Mouse (Mus musculus) limb, embryonic 13.5 days (tissue): Measurements from ENCODE around the gene Cmtm1. TPM values are rescaled to one million over a fixed set of nuclear protein-coding genes. Genes with fewer than 3 reads are reported as not detected.
"Not testable (repeated sequence)": the region's sequence is repeated elsewhere in the genome, so short reads cannot be mapped to it uniquely, and the experiment has no call there.

Experiments used
- ATAC-seq: fragments of 200-750 bp; cut with Nextera tagmentation; 2 replicates; pipeline ENCODE4 v1.8.0; 2017; ENCODE audit warnings: low read depth, moderate number of reproducible peaks, moderate TSS enrichment; ENCODE audit not compliant: low FRiP score
- H3K27ac ChIP-seq: fragments of 300-500 bp; sonication (generic); 2 replicates; pipeline ENCODE4 v1.5.1; 2015; ENCODE audit warnings: inconsistent platforms, mild to moderate bottlenecking, moderate library complexity
- H3K27me3 ChIP-seq: fragments of 300-500 bp; sonication (generic); 2 replicates; pipeline ENCODE4 v1.6.1; 2015; ENCODE audit warnings: mild to moderate bottlenecking, inconsistent platforms
- H3K36me3 ChIP-seq: fragments of 300-500 bp; sonication (generic); 2 replicates; pipeline ENCODE4 v1.6.1; 2015; ENCODE audit warnings: inconsistent platforms, mild to moderate bottlenecking, moderate library complexity
- H3K4me1 ChIP-seq: fragments of 300-500 bp; sonication (generic); 2 replicates; pipeline ENCODE4 v1.6.1; 2015; ENCODE audit warnings: inconsistent platforms
- H3K4me2 ChIP-seq: fragments of 300-500 bp; sonication (generic); replicated peaks from 2 replicates; pipeline ENCODE4 v1.6.1; 2015; ENCODE audit warnings: inconsistent platforms, mild to moderate bottlenecking, moderate library complexity
- H3K4me3 ChIP-seq: fragments of 300-500 bp; sonication (generic); 2 replicates; pipeline ENCODE4 v1.5.1; 2015; ENCODE audit warnings: moderate library complexity, mild to moderate bottlenecking, inconsistent platforms
- H3K9ac ChIP-seq: fragments of 300-500 bp; sonication (generic); 2 replicates; pipeline ENCODE4 v1.6.1; 2015; ENCODE audit warnings: mild to moderate bottlenecking, inconsistent platforms
- H3K9me3 ChIP-seq: fragments of 300-500 bp; sonication (generic); 2 replicates; pipeline ENCODE4 v1.6.1; 2016; ENCODE audit warnings: inconsistent platforms
- WGBS: fragments of 180-500 bp; shearing (Covaris S2); methylation state at CpG from one replicate; pipeline ENCODE4 v1.1.7; 2015; 5-methylcytosine and 5-hydroxymethylcytosine counted together
- polyA plus RNA-seq: library from polyadenylated mRNA; unstranded; fragments of >200 nt; fragmentation: Nextera tagmentation; extraction: Ambion mirVana; gene quantifications from 2 replicates; pipeline ENCODE4 v1.2.1, GENCODE M21; 2015

Gene Cmtm1
- polyA plus RNA-seq, 1 experiment from 2014 or later, result not detected

- H3K36me3 ChIP-seq, result not testable (repeated sequence)
Observed at GRCm38 (mm10) chr8:104312023-104312422, 2.1 kb upstream of the Cmtm1 start.

GRCm38 (mm10) chr8:104308341-104308740 lies 1.6 kb downstream of the Cmtm1 start:
- H3K27ac ChIP-seq, H3K36me3 ChIP-seq, H3K27me3 ChIP-seq, H3K9ac ChIP-seq, H3K4me2 ChIP-seq, H3K4me1 ChIP-seq, H3K4me3 ChIP-seq, H3K9me3 ChIP-seq, ATAC-seq: not testable (repeated sequence)
- 51% methylated on average over 6 of the region's 6 CpGs for WGBS

More at GRCm38 (mm10) chr8:104312023-104312422, 2.1 kb upstream of the Cmtm1 start:
- not testable (repeated sequence) for H3K9ac ChIP-seq, ATAC-seq, H3K4me3 ChIP-seq, H3K4me2 ChIP-seq, H3K27ac ChIP-seq, H3K9me3 ChIP-seq, H3K4me1 ChIP-seq, H3K27me3 ChIP-seq
- WGBS, result 95% methylated on average over 3 of the region's 3 CpGs

- no peaks in the 10 kb centered on the region for H3K36me3 ChIP-seq
- no peak overlapping the region for H3K9ac ChIP-seq
- H3K4me3 ChIP-seq, result no peak overlapping the region
- H3K27ac ChIP-seq, result no peak overlapping the region
- no peaks in the 10 kb centered on the region for H3K9me3 ChIP-seq
- H3K4me2 ChIP-seq, result no peak overlapping the region
- H3K4me1 ChIP-seq, result no peaks in the 10 kb centered on the region
- no peaks in the 10 kb centered on the region for H3K27me3 ChIP-seq
- ATAC-seq, result no peak
- WGBS, result 86% methylated on average over 11 of the region's 11 CpGs
Observed at GRCm38 (mm10) chr8:104304962-104305361, 5.0 kb downstream of the Cmtm1 start.

GRCm38 (mm10) chr8:104302536-104302935 lies 7.4 kb downstream of the Cmtm1 start:
- H3K27ac ChIP-seq, H3K9me3 ChIP-seq, H3K4me3 ChIP-seq, ATAC-seq, H3K27me3 ChIP-seq, H3K9ac ChIP-seq, H3K36me3 ChIP-seq, H3K4me2 ChIP-seq, H3K4me1 ChIP-seq: not testable (repeated sequence)
- 93% methylated on average over 4 of the region's 4 CpGs for WGBS

- not testable (repeated sequence) for H3K36me3 ChIP-seq, H3K27ac ChIP-seq, H3K4me3 ChIP-seq, H3K9me3 ChIP-seq, H3K9ac ChIP-seq, ATAC-seq, H3K27me3 ChIP-seq, H3K4me1 ChIP-seq, H3K4me2 ChIP-seq
- whole genome bisulfite sequencing, result 25% methylated on average over 3 of the region's 3 CpGs
Observed at GRCm38 (mm10) chr8:104301577-104301976, 8.4 kb downstream of the Cmtm1 start.

GRCm38 (mm10) chr8:104294396-104294795 lies 15.5 kb downstream of the Cmtm1 start:
- Histone ChIP-seq H3K4me1 (no peaks in the 10 kb centered on the region), H3K36me3 (no peaks in the 10 kb centered on the region), H3K9me3 (no peaks in the 10 kb centered on the region), H3K4me3 (no peak overlapping the region), H3K9ac (no peak overlapping the region), H3K4me2 (no peak overlapping the region), H3K27me3 (no peaks in the 10 kb centered on the region), H3K27ac (no peak overlapping the region)
- 81% methylated on average over 1 of the region's 1 CpGs for WGBS
- ATAC-seq, result no peak

- not testable (repeated sequence) for H3K4me1 ChIP-seq, H3K27ac ChIP-seq, H3K9me3 ChIP-seq, H3K27me3 ChIP-seq, H3K4me3 ChIP-seq, H3K4me2 ChIP-seq, H3K36me3 ChIP-seq, H3K9ac ChIP-seq, ATAC-seq
- 83% methylated on average over 12 of the region's 12 CpGs for WGBS
Observed at GRCm38 (mm10) chr8:104293081-104293480, 16.9 kb downstream of the Cmtm1 start, which contains the start of gene Cmtm2a. TSS of gene Cmtm2a (minus strand) at chr8:104293181.

GRCm38 (mm10) chr8:104268937-104269440 lies 41.0 kb downstream of the Cmtm1 start:
- H3K27ac ChIP-seq, result no peak overlapping the region
- peaks cover 9% of the 10 kb centered on the region for H3K36me3 ChIP-seq
- no peak overlapping the region for H3K4me3 ChIP-seq
- H3K9ac ChIP-seq, result no peak overlapping the region
- ATAC-seq, result no peak
- no peaks in the 10 kb centered on the region for H3K27me3 ChIP-seq
- no peaks in the 10 kb centered on the region for H3K9me3 ChIP-seq
- H3K4me1 ChIP-seq, result no peaks in the 10 kb centered on the region
- no peak overlapping the region for H3K4me2 ChIP-seq
- WGBS, result 89% methylated on average over 6 of the region's 6 CpGs

- H3K27me3 ChIP-seq, result no peaks in the 10 kb centered on the region
- no peak overlapping the region for H3K9ac ChIP-seq
- H3K27ac ChIP-seq, result no peak overlapping the region
- no peak for ATAC-seq
- H3K36me3 ChIP-seq, result peaks cover 16% of the 10 kb centered on the region
- H3K4me3 ChIP-seq, result no peak overlapping the region
- H3K4me1 ChIP-seq, result no peaks in the 10 kb centered on the region
- H3K4me2 ChIP-seq, result no peak overlapping the region
- no peaks in the 10 kb centered on the region for H3K9me3 ChIP-seq
Observed at GRCm38 (mm10) chr8:104268368-104268767, 41.6 kb downstream of the Cmtm1 start.

- not testable (repeated sequence) for H3K9ac ChIP-seq, ATAC-seq, H3K4me3 ChIP-seq, H3K27ac ChIP-seq, H3K9me3 ChIP-seq, H3K27me3 ChIP-seq, H3K4me2 ChIP-seq, H3K4me1 ChIP-seq
- 96% methylated on average over 22 of the region's 22 CpGs for WGBS
- H3K36me3 ChIP-seq, result peaks cover 30% of the 10 kb centered on the region
Observed at GRCm38 (mm10) chr8:104264271-104264935, 45.5 kb downstream of the Cmtm1 start.

GRCm38 (mm10) chr8:104261802-104262201 lies 48.1 kb downstream of the Cmtm1 start:
- 97% methylated on average over 5 of the region's 5 CpGs for WGBS
- not testable (repeated sequence) for H3K4me2 ChIP-seq

GRCm38 (mm10) chr8:104253016-104253415 lies 56.9 kb downstream of the Cmtm1 start:
- Histone ChIP-seq H3K4me3 (no peak overlapping the region), H3K27me3 (no peaks in the 10 kb centered on the region), H3K4me2 (no peak overlapping the region), H3K27ac (no peak overlapping the region), H3K9ac (no peak overlapping the region), H3K4me1 (peaks cover 9% of the 10 kb centered on the region), H3K9me3 (no peaks in the 10 kb centered on the region), H3K36me3 (peaks cover 11% of the 10 kb centered on the region)
- ATAC-seq, result no peak
- WGBS, result 87% methylated on average over 3 of the region's 3 CpGs

More at GRCm38 (mm10) chr8:104261802-104262201, 48.1 kb downstream of the Cmtm1 start:
- ATAC-seq, H3K9me3 ChIP-seq, H3K4me3 ChIP-seq, H3K27ac ChIP-seq, H3K4me1 ChIP-seq, H3K9ac ChIP-seq, H3K27me3 ChIP-seq: not testable (repeated sequence)
- H3K36me3 ChIP-seq, result peaks cover 55% of the 10 kb centered on the region

- Histone ChIP-seq H3K36me3 (no peaks in the 10 kb centered on the region), H3K27me3 (no peaks in the 10 kb centered on the region), H3K9me3 (no peaks in the 10 kb centered on the region), H3K4me3 (peak overlapping the region; percentile 70), H3K27ac (peak overlapping the region; percentile 93), H3K4me2 (peak overlapping the region; percentile 79), H3K9ac (peak overlapping the region; percentile 77), H3K4me1 (peaks cover 23% of the 10 kb centered on the region)
- under 1% methylated on average over 7 of the region's 7 CpGs for WGBS
- ATAC-seq, result no peak
Observed at GRCm38 (mm10) chr8:104251461-104251860, 58.5 kb downstream of the Cmtm1 start.
